Mouse (Mus musculus) liver, embryonic 16.5 days (tissue): Measurements from ENCODE around the gene Bbip1. TPM values are rescaled to one million over a fixed set of nuclear protein-coding genes. Genes with fewer than 3 reads are reported as not detected.
A peak's percentile ranks its signal among the peaks of the same experiment; 100 is the strongest.

Source experiments
- ATAC-seq: fragments of 200-750 bp; cut with Nextera tagmentation; 2 replicates; pipeline ENCODE4 v1.8.0; 2017; ENCODE audit warnings: low read depth, mild to moderate bottlenecking, moderate number of reproducible peaks, moderate library complexity
- H3K27ac ChIP-seq: fragments of 300-500 bp; sonication (generic); 2 replicates; pipeline ENCODE4 v1.5.1; 2014; ENCODE audit warnings: mild to moderate bottlenecking, low read length
- H3K27me3 ChIP-seq: fragments of 300-500 bp; sonication (generic); 2 replicates; pipeline ENCODE4 v1.6.1; 2014; ENCODE audit warnings: low read depth, low read length, mixed read lengths; ENCODE audit not compliant: control insufficient read depth, insufficient read depth
- H3K36me3 ChIP-seq: fragments of 300-500 bp; sonication (generic); 2 replicates; pipeline ENCODE4 v1.6.1; 2014; ENCODE audit warnings: mild to moderate bottlenecking; ENCODE audit not compliant: control insufficient read depth, insufficient read depth
- H3K4me1 ChIP-seq: fragments of 300-500 bp; sonication (generic); 2 replicates; pipeline ENCODE4 v1.6.1; 2014; ENCODE audit warnings: low read depth, low read length, mixed read lengths; ENCODE audit not compliant: control insufficient read depth
- H3K4me2 ChIP-seq: fragments of 300-500 bp; sonication (generic); 2 replicates; pipeline ENCODE4 v1.6.1; 2014; ENCODE audit warnings: low read depth, low read length, mixed read lengths
- H3K4me3 ChIP-seq: fragments of 300-500 bp; sonication (generic); 2 replicates; pipeline ENCODE4 v1.5.1; 2014; ENCODE audit warnings: low read depth, mild to moderate bottlenecking, low read length
- H3K9ac ChIP-seq: fragments of 300-500 bp; sonication (generic); 2 replicates; pipeline ENCODE4 v1.6.1; 2014; ENCODE audit warnings: low read depth, low read length
- H3K9me3 ChIP-seq: fragments of 300-500 bp; sonication (generic); replicated peaks from 2 replicates; pipeline ENCODE4 v1.6.1; 2016; ENCODE audit warnings: low read length; ENCODE audit not compliant: control insufficient read depth
- WGBS: fragments of 180-500 bp; shearing (Covaris S2); extraction: QIAGEN DNeasy Blood & Tissue Kit; methylation state at CpG from one replicate; pipeline ENCODE4 v1.1.7; 2014; ENCODE audit not compliant: insufficient replicate concordance; 5-methylcytosine and 5-hydroxymethylcytosine counted together
- polyA plus RNA-seq: library from polyadenylated mRNA; unstranded; fragments of >200 nt; fragmentation: Nextera tagmentation; extraction: Ambion mirVana; gene quantifications from 2 replicates; pipeline ENCODE4 v1.2.1, GENCODE M21; 2015

The Bbip1 gene
- polyA plus RNA-seq, 1 experiment from 2014 or later, result 33.8 TPM

DNA sequence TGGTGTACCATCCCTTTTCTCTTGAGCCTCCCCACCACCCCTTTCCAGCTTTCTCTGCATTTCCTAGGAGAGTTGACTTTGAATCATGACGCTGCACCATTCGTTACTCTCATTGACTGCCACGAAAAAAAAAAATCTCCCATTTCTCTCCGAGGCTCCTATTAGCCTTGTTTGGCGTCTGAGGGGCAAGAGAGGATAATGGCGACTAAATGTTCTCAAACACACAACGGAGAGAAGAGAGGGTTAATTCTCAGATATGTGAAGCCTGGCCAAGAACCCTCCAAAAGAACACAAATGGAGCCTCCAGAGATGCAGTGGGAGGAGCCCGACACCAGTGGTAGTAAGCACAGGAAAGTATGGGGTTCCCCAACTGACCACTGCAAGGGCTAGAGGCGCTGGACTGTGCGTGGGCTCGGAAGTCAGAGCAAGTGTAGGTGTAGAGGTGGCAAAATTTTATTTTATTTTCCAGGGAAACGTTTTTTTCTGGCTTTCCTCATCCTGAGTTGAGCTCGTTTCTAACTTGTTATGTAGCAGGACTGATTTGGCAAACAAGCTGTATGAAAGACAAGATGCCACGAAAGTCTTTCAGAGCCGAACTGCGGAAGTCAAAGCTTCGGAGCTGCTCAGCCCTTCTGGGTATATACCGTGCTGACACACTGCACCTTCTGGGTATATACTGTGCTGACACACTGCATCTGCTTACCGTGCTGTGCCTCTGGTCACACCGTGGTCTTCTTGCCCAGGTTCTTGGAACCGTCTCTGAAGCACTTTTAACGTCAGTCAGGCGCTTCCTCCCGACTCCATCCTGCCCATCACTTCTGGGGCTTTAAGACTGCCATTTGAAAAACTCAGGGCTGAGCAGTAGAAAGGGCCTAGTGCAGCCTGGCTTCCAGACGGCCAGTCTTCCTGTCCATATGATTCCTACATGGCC is 45.2 kb downstream of the Bbip1 start:
- Histone ChIP-seq H3K9me3 (no peaks in the 10 kb centered on the region), H3K4me1 (peaks cover 26% of the 10 kb centered on the region), H3K9ac (no peak overlapping the region), H3K4me2 (no peak overlapping the region), H3K4me3 (no peak overlapping the region), H3K27ac (no peak overlapping the region), H3K27me3 (no peaks in the 10 kb centered on the region), H3K36me3 (no peaks in the 10 kb centered on the region)
- no peak for ATAC-seq
- 77% methylated on average over 25 of the region's 25 CpGs for WGBS

DNA sequence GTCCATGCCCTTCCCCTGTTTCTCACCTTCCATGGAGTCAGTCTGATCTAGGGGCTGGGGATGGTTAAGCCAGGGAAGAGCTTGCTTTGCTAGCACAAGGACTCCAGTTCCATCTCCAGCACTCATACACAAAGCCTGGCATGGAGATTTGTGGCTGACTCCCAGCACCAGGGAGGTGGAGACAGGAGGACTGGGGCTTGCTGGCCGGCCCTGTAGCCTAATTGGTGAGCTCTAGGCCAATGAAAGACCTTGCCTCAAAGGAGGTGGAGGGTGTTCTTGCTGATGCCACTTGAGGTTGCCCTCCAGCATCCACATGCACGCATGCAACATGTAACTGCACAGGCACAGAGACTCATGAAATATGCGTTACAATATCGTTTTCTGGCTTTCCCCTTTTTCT is 45.9 kb downstream of the Bbip1 start:
- no peak overlapping the region for H3K4me2 ChIP-seq
- WGBS, result 67% methylated on average over 4 of the region's 4 CpGs
- H3K9me3 ChIP-seq, result no peaks in the 10 kb centered on the region
- H3K4me1 ChIP-seq, result peaks cover 34% of the 10 kb centered on the region
- no peaks in the 10 kb centered on the region for H3K36me3 ChIP-seq
- no peak for ATAC-seq
- no peak overlapping the region for H3K9ac ChIP-seq
- H3K27ac ChIP-seq, result no peak overlapping the region
- no peak overlapping the region for H3K4me3 ChIP-seq
- no peaks in the 10 kb centered on the region for H3K27me3 ChIP-seq

- peaks cover 38% of the 10 kb centered on the region for H3K4me1 ChIP-seq
- no peaks in the 10 kb centered on the region for H3K9me3 ChIP-seq
- no peak overlapping the region for H3K4me2 ChIP-seq
- ATAC-seq, result no peak
- no peaks in the 10 kb centered on the region for H3K27me3 ChIP-seq
- H3K4me3 ChIP-seq, result no peak overlapping the region
- H3K27ac ChIP-seq, result no peak overlapping the region
- no peaks in the 10 kb centered on the region for H3K36me3 ChIP-seq
- H3K9ac ChIP-seq, result no peak overlapping the region
- 85% methylated on average over 5 of the region's 5 CpGs for WGBS
These were observed 46.4 kb downstream of the Bbip1 start for GRCm38 (mm10) chr19:53898046-53898445.

DNA sequence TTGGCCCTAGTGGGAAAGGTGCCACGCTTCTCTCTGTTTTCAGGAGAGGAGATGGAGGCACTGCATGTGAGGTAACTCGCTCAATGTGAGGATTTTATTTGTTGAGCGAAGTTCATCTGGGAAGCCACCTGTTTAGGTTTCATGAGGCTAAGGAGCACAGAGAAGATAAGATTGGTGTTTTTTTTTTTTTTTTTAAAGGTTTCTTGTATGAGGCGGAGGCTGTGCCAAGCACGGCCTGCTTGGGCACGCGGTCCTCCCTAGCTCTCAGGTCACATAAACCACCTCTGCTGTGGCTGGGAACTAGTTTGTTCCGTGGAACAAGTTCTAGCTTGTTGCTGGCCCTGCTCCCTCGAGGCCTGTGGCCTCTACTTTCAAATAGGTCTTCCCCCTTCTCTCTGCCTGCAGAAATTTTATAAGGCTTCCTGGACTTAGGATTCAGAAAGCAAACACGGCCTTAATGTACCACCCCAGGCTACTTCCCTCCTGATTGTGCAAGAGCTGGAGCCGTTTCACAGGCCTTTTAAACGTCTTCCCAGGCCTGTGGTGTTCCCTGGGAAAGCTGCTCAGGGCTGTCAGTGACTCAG is 49.8 kb downstream of the Bbip1 start:
- ATAC-seq, result peak; percentile 53
- H3K4me3 ChIP-seq, result no peak overlapping the region
- 25% methylated on average over 12 of the region's 12 CpGs for WGBS
- H3K4me1 ChIP-seq, result peaks cover 54% of the 10 kb centered on the region
- H3K27me3 ChIP-seq, result no peaks in the 10 kb centered on the region
- H3K27ac ChIP-seq, result peak overlapping the region; percentile 82
- H3K4me2 ChIP-seq, result no peak overlapping the region
- peak overlapping the region; percentile 28; the same call in 1 of the 2 replicates for H3K9ac ChIP-seq
- H3K9me3 ChIP-seq, result no peaks in the 10 kb centered on the region
- no peaks in the 10 kb centered on the region for H3K36me3 ChIP-seq

- Histone ChIP-seq H3K27me3 (no peaks in the 10 kb centered on the region), H3K27ac (peak overlapping the region; percentile 82), H3K4me3 (no peak overlapping the region), H3K4me1 (peaks cover 61% of the 10 kb centered on the region), H3K36me3 (no peaks in the 10 kb centered on the region), H3K9ac (0 out of 2 replicates have a peak overlapping the region, but pooled peaks have one; percentile 30), H3K4me2 (0 out of 2 replicates have a peak overlapping the region, but pooled peaks have one; percentile 10), H3K9me3 (no peaks in the 10 kb centered on the region)
- 0 out of 2 replicates have a peak, but pooled peaks have one; percentile 25 for ATAC-seq
- 23% methylated on average over 3 of the region's 3 CpGs for WGBS
These were observed 50.7 kb downstream of the Bbip1 start for GRCm38 (mm10) chr19:53893711-53894171.

DNA sequence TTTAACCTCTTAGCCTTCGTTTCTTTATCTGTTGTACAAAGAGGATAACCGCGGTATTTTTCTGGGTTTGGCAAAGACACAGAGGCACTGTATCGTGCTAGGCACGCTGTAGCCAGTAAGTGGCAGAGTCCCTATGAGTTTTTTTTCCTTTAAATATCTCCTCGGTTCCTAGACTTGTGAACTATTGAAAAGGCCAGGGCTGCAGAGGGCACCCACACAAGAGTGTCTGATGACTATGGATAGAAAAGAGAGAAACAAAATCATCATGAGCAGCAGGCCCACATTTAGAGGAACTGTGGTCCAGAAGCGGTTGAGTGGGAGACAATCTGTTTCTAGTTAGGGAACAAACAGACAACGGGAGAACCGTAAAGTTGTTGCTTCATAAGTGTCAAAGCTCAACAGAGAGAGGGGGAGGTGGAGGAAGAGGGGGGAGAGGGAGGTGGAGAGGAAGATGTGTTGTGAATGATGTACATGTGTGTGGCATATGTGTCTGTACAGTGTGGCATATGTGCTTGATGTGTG is 51.5 kb downstream of the Bbip1 start:
- Histone ChIP-seq H3K27ac (peak overlapping the region; percentile 82), H3K4me2 (no peak overlapping the region), H3K4me3 (no peak overlapping the region), H3K4me1 (peaks cover 69% of the 10 kb centered on the region), H3K9me3 (no peaks in the 10 kb centered on the region), H3K9ac (no peak overlapping the region), H3K27me3 (no peaks in the 10 kb centered on the region), H3K36me3 (no peaks in the 10 kb centered on the region)
- no peak for ATAC-seq
- WGBS, result 17% methylated on average over 9 of the region's 9 CpGs

DNA sequence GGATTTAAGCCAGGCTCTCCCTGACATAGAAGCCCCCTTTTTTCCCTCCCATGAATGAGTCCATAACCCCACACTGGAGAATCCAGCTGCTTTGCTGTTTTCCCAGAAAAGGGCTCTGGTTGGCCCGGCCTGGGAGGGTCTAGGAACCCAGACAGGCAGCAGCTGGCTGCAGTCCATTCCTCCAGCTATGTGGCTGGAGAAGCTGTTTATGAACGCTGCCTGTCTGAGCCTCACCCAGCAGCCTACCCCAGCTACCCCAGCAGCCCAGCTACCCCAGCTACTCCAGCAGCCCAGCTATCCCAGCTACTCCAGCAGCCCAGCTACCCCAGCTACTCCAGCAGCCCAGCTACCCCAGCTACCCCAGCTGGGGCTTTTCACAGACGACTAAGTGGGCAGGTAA is 52.4 kb downstream of the Bbip1 start, which contains the start of gene Pdcd4:
TSS of gene Pdcd4 (plus strand) at position 171 of the 400 bp plus-strand sequence.
- peak within 1 kb of the TSS; percentile 82 for H3K27ac ChIP-seq
- no peaks in the 10 kb centered on the region for H3K9me3 ChIP-seq
- peak within 1 kb of the TSS; percentile 9; the same call in 1 of the 2 replicates for H3K9ac ChIP-seq
- H3K36me3 ChIP-seq, result no peaks in the 10 kb centered on the region
- no peak within 1 kb of the TSS for H3K4me3 ChIP-seq
- WGBS, result 41% methylated on average over 3 of the region's 3 CpGs
- ATAC-seq, result no peak
- H3K27me3 ChIP-seq, result no peaks in the 10 kb centered on the region
- peaks cover 78% of the 10 kb centered on the region for H3K4me1 ChIP-seq
- H3K4me2 ChIP-seq, result peak within 1 kb of the TSS; percentile 26; the same call in 1 of the 2 replicates

GRCm38 (mm10) chr19:53891569-53891968 is 52.9 kb downstream of the Bbip1 start:
- H3K9me3 ChIP-seq, result no peaks in the 10 kb centered on the region
- peak overlapping the region; percentile 82 for H3K27ac ChIP-seq
- H3K4me1 ChIP-seq, result peaks cover 83% of the 10 kb centered on the region
- 39% methylated on average over 2 of the region's 2 CpGs for WGBS
- H3K36me3 ChIP-seq, result no peaks in the 10 kb centered on the region
- H3K9ac ChIP-seq, result peak overlapping the region; percentile 9; the same call in 1 of the 2 replicates
- ATAC-seq, result no peak; the same call in 1 of the 2 replicates
- H3K4me3 ChIP-seq, result no peak overlapping the region
- no peak overlapping the region for H3K4me2 ChIP-seq
- no peaks in the 10 kb centered on the region for H3K27me3 ChIP-seq
